Mouse (Mus musculus): ENCODE results near the gene Dusp9.

DNA sequence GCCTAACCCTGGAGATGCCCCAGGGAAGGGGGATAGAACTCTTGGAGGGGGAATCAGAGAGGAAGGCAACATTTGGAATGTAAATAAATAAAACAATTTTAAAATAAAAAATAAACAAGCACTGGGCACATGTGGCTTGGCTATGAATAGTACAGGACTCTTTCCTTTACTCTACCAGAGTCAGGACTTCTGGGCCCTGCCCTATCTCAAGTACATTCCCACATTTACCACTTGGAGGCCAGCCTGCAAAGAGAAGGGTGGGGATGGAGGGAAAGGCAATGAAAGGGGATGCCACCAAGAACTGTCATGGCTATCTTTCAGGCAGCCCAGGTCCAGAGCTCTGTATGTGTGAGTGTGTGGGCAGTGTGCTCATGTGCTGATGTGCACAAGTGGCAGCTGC is 19.8 kb upstream of the Dusp9 start:
- TF ChIP-seq ZNF384 (IDR thresholded peaks at IDR 0.05; ENCODE audit: low read depth, low read length) (no peak), CHD2 (IDR thresholded peaks at IDR 0.05; ENCODE audit: low read depth, low read length) (no peak)

Data from ES-E14 (cell line).